Mouse (Mus musculus) regulatory T cell (primary cell): ENCODE measurements around the gene Six5.
"Not testable (repeated sequence)": the region's sequence is repeated elsewhere in the genome, so short reads cannot be mapped to it uniquely, and the experiment has no call there.

Experiments
- in situ Hi-C: fragments of 300-600 bp; cut with MboI, MseI; formaldehyde crosslinking; loops from one replicate; pipeline ENCODE4 v1.15.1; 2025; ENCODE audit warnings: high pct_unique_total_duplicates

Gene Six5

DNA sequence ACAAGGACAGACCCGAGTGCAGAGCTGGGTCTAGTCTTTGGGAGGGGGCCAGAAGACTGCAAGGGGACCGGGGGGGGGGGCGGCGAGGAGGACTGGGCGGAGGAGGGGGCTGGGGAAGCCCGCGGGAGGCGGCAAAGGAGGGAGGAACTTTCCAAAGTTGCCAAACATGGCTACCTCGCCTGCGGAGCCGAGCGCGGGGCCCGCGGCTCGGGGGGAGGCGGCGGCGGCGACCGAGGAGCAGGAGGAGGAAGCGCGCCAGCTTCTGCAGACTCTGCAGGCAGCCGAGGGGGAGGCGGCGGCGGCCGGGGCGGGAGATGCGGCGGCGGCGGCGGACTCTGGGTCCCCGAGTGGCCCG lies at the start of gene Six5:
Gene Six5 (plus strand): TSS at position 124 of the 355 bp plus-strand sequence.
- in situ Hi-C loops, result loop anchor here (5.0 kb wide), 1 partner anchor 182 kb away; the partner anchor contains the start of gene Ccdc61

DNA sequence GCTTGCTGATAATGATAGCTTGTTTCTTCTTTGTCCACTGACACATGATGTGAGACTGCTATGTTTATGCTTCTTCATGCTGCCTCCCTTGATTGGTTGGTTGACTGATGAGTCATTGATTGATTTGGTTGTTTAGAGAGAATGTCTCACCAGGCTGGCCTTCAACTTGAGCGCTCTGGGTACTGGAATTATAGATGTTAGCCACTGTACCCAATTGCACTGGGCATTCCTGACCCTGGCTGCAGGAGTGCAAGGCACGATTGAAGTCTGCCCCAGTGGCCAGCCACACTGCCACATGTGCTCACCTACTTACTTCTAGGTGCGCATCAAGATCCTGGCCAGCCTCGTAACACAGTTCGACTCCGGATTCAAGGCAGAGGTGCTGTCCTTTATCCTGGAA lies 49.8 kb upstream of the Six5 start:
- in situ Hi-C loops, result no loop called here

DNA sequence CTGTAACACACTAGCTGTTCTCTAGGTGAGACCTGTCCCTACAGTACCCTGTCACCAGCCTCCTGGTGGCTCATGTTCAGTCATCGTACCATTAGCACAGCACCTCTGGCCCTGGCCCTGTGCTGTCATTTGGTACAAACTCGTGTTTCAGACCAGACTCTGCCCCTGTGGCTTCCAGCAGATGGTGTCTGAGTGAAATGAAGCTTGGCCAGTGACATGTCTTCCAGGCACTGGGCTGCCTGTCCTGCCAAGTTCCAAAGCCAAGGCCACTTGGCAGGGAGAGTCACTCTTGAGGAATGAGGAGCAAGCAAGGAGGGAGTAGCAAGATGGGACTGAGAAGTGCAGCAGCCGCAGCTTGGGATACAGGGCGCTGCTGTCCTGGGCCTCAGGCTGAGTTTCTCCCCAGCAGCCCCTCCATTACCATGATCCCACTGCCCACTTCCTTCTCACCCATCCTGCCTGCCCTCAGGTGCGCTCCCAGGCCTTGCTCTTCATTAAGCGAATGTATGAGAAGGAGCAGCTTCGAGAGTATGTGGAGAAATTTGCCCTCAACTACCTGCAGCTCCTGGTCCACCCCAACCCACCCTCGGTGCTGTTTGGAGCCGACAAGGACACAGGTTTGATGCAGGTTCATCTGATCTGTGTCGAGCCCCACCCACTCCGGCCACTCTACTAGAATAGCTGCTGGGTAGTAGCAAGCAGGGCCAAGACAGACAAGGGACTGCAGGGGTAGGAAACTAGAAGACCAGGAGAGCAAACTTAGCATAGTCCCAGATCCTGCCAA lies 47.9 kb upstream of the Six5 start:
- in situ Hi-C loops, result no loop called here

DNA sequence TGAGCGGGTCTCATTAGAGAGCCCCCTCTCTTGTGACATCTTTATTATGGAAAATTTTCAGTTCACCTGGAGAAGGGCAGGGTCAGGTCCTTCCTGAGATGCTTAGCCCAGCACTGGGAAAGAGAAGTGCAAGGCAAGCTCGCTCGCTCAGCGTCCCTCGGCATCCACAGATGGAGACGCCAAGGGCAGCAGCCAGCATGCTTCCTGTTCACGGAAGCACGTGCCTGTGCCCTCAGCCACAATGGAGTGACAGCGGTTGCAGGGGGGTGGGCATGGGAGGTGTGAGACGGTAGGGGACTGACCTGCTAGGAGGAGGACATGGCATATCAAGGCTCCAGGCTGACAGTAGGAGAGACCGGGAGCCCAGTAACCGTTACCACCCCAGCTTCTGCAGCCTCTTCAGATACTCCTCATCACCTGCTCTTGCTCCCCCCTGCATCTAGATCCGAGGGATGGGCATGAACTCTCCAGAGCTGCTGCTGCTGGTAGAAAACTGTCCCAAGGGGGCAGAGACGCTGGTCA lies 46.3 kb upstream of the Six5 start:
- in situ Hi-C loops, result no loop called here

DNA sequence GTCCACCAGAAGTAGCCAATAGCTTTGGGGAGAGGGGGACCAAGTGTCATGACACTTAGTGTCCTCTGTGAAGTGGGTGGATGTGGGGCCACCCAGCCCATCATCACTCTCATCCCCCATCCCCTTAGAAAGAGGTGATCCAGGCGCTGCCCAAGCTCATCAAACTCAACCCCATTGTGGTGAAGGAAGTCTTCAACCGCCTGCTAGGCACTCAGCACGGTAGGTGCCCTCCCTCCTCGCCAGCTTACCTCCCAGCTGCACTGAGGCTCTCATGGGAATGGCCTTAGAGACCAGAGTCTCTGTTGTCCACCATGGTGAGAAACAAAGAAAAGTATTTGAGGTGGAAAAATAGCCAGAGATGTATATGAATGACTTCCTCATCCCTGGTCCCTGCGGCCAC lies 45.1 kb upstream of the Six5 start:
- in situ Hi-C loops, result no loop called here

DNA sequence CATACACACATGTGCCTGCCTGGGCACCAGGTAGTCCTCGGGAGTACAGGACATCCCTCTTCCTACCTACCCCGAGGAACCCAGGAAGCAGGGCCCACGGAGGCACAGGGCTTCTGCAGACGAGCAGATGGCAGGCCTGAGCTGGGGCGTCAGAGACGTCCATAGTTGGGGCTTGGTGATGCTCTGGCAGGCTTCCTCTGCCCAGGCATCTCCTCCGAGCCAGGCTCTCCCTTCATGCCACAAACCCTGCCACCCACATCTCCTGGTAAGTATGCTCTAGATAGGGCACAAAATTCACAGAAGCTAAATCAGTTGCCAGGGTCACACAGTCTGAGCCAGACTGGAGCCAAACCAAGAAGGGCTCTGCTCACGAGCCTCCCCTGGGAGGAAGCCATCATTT lies 44.2 kb upstream of the Six5 start:
- in situ Hi-C loops, result no loop called here

DNA sequence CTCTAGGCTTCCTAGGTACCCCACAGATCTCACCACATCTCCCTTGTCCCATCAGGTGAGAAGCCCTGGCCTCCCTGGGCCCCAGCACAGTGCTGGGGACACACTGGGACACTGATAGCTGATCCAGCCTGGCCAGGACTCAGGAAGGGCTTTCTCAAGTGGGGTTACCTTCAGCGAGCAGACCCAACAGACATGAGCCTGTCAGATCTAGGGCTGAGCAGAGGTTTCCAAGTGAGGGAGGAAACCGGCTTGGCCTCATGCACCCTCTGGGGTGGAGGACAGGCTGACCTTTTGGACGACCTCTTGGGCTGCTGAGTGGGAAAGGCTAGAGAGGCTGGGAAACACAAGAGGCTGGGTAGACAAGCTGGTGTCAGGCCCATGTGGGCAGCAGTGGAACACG lies 43.2 kb upstream of the Six5 start:
- in situ Hi-C loops, result no loop called here

DNA sequence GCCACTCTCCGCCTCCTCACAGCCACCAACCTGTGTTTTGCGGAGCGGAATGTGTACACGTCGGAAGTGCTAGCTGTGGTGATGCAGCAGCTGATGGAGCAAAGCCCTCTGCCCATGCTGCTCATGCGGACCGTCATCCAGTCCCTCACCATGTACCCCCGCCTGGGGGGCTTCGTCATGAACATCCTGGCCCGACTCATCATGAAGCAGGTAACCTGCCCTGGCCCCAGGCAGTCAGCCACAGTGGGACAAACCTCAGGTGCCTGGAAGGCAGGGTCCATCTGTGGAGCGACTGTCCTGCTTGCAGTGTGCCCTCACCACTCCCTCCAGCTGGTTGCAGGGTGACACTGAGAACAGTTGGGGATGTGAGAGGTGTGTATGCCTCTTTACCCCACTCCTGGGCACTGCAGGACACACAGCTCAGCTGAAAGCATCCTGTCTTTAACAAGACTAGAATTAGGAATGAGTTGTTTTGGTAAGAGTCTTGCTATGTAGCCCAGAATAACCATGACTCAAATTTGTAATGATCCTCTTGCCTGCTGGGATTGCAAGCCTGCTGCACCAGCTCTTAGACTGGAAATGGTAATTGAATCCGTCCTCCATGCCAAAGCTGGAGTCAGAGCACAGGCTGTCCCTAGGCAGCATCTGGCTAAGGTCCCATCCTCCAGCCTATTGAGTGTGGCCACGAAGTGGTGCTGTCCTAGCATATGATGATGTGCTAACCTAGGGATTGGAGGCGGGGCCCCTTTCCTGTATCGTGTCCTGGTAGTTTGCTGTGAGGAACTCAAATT lies 41.9 kb upstream of the Six5 start:
- in situ Hi-C loops, result no loop called here

DNA sequence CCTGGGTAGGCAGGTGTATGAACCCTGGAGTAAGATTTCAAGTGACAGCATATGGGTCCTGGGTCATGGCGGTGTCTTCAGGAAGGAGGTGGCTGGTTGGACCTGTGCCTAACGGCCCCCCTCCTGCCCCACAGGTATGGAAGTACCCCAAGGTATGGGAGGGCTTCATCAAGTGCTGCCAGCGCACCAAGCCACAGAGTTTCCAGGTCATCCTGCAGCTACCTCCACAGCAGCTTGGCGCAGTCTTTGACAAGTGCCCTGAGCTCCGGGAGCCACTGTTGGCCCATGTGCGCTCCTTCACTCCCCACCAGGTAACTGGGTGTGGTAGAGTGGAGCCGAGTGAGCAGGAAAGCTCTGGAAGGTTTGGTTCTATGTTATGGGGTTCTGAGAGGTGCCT lies 41.3 kb upstream of the Six5 start:
- in situ Hi-C loops, result no loop called here

DNA sequence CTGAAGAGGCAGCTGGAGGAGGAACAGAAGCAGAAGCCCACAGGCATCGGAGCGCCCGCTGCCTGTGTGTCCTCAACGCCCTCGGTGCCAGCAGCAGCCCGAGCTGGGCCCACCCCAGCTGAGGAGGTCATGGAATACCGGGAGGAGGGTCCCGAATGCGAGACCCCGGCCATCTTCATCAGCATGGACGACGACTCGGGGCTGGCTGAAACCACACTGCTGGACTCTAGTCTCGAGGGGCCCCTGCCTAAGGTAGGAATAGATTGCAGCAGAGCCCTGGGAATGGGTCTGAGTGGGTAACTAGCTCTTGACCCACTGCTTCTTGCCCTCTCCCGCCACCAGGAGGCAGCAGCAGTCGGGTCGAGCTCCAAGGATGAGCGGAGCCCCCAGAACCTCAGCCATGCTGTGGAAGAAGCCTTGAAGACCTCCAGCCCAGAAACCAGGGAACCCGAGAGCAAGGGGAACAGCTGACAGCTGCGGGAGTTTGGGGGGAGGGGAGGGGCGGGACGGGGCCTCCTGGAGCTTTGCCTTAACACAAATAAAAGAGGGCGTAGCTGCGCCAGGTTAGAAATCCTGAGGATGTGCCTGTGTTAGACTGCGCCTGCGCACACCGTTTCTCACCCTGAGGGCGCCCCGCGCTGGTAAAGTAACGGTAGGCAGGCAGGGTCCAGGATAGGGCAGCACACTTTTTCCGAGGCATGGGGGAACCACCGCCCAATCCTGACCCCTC lies 40.2 kb upstream of the Six5 start, which contains the start of gene Rsph6a:
Gene Rsph6a (plus strand): TSS at position 644 of the 730 bp plus-strand sequence.
- in situ Hi-C loops, result no loop called here

DNA sequence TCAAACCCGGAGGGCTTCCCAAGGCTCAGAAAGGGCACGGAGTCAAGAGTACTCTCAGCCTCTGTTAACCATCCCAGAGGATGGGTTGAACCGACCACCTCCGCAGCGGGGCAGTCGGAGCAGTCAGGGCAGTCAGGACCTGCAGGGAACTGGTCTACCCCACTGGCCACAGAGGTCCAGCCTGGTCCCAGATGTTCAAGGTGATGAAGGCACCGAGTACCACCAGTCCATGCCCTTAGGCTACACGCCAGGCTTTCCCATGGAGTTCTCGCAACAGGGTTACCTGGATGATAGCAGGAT lies 39.7 kb upstream of the Six5 start:
- in situ Hi-C loops, result no loop called here

DNA sequence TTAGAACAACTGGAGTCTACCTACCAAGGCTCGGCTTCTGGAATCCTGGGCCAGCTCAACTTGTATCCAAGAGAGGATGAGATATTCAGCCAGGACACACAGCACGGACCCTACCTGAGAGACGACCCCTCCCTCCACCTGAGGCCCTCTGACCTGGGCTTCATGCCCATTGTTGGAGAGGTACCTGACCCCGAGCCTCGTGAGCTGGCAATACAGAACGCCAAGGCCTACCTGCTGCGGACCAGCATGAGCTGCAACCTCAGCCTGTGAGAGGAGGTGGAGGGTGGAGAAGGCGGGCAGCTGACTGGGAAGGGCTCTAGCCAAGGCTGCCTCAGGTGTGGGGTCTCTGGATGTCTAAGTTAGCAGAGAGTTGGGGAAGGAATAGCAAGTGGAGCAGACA lies 39.3 kb upstream of the Six5 start:
- in situ Hi-C loops, result no loop called here

DNA sequence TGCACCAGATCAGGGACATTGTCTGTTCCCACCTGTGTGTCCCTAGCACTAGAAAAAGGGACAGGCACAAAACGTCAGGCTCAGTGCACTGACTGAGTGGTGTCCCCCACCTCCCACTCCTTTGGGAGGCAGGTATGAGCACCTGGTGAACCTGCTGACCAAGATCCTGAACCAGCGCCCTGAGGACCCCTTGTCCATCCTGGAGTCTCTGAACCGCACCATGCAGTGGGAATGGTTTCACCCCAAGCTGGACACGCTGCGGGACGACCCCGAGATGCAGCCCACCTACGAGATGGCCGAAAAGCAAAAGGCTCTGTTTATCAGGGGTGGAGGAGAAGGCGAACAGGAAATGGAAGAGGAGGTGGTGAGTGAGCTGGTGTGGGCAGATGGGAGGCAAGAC lies 37.0 kb upstream of the Six5 start:
- in situ Hi-C loops, result no loop called here

DNA sequence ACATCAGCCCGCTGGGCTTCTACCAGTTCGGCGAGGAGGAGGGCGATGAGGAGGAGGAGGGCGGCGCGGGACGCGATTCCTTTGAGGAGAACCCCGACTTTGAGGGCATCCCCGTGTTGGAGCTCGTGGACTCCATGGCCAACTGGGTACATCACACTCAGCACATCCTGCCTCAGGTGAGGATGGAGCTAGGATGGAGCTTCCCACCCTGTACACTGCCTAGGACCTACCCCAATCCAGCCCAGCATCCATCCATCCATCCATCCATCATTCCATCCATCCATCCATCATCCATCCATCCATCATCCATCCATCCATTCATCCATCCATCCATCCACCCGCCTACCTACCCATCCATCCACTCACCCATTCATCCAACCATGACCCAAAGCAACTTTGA lies 28.5 kb upstream of the Six5 start:
- in situ Hi-C loops, result no loop called here

DNA sequence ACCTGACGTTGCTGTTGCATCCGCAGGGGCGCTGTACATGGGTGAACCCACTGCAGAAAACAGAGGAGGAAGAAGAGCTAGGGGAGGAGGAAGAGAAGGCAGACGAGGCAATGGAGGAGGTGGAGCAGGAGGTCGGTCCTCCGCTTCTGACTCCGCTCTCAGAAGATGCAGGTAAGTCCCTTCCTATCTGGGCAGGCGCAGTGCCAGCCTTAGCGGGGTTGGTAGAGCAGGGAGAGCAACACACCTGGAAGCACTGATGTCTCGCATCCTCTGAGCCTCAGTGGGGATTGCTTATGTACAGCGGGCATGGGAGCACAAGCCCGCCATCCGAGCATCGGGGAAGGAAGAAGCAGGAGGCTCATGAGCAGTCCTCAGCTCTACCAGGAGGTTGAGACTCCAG lies 27.3 kb upstream of the Six5 start:
- in situ Hi-C loops, result no loop called here

DNA sequence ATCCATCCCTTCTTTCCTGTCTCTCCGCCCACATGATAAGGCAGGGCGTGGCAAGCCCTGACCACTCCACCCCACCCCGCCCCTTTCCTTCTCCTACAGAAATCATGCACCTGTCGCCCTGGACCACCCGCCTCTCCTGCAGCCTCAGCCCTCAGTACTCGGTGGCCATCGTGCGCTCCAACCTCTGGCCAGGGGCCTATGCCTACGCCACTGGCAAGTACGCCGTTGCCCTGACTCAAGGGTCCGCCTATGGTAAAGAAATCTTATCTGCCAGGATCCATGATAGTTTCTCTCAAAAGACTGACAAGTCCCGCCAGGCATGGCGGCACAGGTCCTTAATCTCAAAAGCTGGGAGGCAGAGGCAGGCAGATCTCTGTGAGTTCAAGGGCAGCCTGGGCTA lies 26.5 kb upstream of the Six5 start:
- in situ Hi-C loops, result no loop called here

DNA sequence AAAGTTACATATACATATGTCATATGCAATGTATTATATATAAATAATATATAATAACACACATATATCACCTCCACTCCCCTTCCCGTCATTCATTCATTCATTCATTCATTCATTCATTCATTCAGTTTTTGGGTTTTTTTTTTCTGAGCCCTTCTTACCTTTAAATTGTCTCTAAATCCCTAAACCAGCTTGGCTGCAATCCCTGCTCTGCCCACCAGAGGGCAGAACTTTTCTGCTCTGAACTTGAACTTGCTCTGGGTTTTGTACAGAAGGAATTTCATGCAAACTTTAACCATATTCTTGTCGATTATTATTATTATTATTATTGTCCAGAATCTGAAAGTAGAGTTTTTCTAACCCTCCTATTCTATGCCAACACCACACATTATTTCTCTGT lies 25.7 kb upstream of the Six5 start:
- in situ Hi-C loops, result no loop called here

DNA sequence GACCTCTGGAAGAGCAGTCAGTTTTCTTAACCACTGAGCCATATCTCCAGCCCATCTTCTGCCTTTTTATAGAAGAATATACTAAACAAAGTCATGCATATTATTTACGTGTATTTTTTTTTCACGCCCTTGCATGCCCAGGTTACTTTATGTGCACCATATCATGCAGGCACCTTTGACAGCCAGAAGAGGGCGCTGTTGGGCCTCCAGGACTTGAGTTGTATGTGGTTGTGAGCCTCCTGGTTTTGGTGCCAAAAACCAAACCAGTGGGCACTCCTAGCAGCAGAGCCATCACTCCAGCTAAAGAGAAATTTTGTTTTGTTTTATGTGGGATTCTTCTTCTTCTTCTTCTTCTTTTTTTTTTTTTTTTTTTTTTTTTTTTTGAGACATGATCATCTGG lies 24.9 kb upstream of the Six5 start:
- in situ Hi-C loops, result no loop called here

DNA sequence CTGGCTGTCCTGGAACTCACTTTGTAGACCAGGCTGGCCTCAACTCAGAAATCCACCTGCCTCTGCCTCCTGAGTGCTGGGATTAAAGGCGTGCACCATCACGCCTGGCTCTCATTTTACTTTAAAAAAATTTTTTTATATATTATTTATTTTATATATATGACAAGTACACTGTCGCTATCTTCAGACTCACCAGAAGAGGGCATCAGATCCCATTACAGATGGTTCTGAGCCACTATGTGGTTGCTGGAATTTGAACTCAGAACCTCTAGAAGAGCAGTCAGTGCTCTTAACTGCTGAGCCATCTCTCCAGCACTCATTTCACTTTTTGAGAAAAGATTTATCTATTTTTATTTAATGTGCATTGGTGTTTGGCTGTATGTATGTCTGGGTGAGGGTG lies 23.4 kb upstream of the Six5 start:
- in situ Hi-C loops, result not testable (repeated sequence)

DNA sequence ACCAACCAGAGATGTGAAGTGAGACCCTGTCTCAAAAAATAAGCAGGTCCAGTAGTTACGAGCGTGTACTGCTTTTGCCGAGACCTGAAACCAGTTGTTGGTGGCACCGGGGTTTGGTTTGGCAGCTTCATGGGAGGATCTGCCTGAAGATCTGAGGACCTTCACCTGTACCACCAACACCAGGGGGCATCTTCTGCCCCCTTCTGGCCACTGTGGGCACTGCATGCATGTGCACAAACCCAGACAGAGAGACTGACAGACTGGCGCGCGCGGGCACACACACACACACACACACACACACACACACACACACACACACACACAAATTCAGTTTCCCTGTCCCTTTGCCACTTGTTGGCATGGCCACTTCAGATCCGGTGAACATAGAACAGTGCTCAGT lies 20.9 kb upstream of the Six5 start:
- in situ Hi-C loops, result no loop called here

DNA sequence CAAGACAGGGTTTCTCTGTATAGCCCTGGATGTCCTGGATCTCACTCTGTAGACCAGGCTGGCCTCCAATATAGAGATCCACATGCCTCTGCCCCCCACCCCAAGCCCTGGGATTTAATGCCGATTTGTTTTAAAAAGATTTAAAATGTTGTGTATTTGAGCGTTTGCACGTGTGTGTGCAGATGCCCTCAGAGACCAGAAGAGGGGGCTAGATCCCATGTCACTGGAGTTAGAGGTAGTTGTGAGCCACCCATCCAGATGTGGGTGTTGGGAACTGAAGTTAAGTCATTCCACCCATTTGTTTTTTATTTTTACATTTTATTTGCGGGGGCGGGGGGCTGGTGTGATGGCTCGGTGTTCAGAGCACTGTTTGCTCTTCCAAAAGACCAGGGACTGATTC lies 19.9 kb upstream of the Six5 start:
- in situ Hi-C loops, result no loop called here

DNA sequence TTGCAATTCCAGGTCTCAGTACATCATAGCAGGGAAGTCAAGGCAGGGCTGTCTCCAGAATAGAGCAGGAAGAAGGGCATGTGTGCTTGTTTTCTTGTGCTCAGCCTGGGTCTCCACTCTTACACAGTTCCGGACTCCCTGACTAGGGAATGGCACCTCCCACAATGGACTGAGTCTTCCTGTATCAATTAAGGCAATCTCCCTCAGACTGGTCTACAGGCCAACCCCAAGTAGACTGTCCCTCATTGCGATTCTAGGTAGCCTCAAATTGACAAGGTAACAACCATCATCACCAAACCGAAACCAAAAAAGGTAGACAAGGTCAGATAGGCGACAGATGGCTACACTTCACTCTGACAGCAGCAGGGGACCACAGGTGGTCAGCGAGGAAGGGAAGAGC lies 19.2 kb upstream of the Six5 start:
- in situ Hi-C loops, result no loop called here
